Mouse (Mus musculus): ENCODE measurements around the gene Cyth1.
A peak's percentile ranks its signal among the peaks of the same experiment; 100 is the strongest.

Gene Cyth1

GRCm38 (mm10) chr11:118222351-118222885, 26.0 kb downstream of the Cyth1 start:
- no peak for DNase-seq

DNA sequence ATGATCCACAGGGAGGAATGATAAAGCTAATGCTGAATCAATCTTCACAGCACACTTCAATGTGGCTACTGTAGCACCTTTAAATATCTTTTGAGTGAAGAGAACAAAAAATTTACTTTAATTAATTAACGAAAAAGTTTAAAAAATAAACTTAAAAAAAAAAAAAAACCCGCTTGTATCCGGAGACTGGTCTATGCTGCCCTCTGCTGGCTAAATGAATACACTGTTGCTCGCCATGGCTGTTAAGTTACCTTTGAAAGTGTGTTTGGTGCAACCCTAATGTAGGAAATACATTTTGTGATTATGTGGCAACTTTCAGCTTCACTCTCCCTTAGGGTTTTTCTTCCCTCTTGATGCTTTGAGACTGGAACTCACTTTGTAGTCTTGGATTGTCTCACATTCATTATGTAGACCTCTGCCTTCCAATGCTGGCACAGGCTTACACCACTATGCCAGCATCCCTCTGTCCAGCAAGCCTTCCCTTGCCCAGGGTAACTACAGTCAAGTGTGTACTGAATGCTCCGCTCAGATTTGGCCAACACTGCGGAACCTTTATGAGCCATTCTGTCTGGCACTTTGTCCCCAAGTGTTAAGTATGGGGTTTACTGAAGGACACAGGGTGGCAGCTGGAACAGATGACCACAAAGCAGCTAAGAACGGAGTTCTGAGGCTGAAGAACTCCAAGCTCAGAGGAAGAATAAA, 27.7 kb downstream of the Cyth1 start:
- peak; percentile 81 for DNase-seq

DNA sequence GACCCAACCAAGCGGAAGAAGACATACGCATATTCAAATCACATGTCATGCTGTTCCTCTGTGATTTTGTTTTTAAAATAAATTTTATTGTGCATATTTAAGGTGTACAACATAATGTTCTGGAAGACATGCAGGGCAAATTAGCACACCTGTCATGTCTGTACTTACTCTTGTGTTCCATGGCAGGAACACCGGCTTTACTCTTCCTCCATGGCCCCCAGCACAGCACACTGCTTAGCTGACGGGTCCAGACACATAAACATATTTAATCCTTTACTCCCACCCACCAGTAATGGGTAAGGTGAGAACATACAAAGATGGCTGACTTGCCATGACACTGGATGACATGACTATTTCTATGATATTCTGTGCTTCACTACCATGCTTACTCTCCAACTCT, 29.3 kb downstream of the Cyth1 start:
- no peak for DNase-seq

- no peak for DNase-seq
Observed at GRCm38 (mm10) chr11:118216468-118216867, 31.9 kb downstream of the Cyth1 start.

DNA sequence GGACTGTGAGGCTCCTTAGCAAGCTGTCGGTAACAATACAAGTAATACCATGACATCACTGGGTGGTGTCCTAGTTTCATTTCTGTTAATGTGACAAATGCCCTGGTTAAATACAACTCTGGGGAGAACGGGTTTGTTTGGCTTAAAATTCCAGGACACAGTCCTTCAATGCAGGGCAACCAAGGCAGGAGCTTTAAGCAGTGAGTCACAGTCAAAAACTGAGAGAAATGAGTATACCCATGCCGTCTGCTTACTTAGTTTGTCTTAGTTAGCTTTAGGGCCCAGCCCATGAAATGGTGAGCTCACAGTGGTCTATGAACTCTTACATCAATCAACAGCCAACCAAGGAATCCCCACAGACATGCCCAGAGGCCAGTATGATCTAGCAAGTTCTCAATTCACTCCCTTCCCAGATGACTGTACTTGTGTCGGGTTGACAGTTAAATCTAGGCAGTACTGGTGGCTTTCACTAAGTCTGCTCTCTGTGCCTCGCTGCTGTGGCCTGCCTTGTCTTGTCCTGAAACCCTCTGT, 32.4 kb downstream of the Cyth1 start:
- DNase-seq = no peak

GRCm38 (mm10) chr11:118212636-118213112, 35.7 kb downstream of the Cyth1 start:
- DNase-seq = no peak

DNA sequence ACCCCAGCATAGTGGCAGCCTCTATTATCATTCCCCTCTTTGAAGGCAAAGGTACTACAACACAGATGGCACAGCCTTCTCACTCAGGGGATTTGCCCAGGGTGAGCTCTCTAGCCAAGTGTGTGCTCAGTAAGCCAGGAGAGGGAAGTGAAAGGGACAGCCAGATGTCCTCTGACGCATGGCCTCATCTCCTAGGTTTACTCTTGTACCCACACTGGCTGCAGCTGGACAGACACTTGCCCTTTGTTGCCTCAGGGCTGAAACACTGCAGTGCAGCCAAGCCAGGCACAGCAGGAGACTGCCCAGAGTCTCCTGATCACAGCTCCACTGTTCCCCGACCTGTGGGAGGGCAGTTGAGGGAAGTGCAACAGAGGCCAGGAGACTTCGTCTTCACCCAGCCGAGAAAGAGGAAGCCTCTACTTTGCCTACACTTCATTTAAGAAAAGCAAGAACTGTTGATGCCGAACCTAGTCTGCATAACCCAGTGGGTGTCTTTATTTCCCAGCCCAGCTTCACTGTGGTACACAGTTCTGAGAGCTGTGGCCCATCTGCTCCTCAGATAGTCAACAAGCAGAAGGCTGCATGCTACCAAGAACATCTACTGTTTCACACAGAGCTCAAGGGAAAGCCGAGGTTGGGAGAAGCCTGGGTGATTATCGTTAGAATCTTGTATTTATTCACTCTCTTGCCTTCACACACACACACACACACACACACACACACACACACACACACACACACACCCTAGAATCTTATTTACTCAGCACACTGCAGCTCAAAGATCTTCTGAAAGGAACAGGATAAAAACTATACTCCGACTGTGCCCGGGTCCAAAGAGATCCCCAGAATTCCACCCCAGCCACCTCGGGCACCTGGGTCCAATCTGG, 36.4 kb downstream of the Cyth1 start:
- no peak for DNase-seq

DNA sequence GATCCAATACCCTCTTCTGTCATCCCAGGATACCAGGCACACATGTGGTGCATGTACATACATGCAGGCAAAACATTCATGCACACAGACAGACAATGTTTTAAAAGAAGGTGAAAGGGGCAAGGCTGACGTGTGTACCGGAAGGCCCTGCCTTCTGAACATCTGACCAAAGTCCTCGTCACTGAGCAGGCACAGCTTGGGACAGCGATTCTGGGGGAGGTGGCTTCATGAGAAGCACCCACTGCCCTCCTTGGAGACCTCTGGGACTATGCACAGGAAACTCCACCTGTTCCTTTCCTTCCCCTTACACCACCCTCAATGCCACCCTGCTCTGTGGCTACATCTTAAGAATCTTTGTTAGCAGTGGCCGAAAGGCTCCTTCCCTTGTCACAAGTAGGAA, 37.4 kb downstream of the Cyth1 start:
- DNase-seq = no peak

DNA sequence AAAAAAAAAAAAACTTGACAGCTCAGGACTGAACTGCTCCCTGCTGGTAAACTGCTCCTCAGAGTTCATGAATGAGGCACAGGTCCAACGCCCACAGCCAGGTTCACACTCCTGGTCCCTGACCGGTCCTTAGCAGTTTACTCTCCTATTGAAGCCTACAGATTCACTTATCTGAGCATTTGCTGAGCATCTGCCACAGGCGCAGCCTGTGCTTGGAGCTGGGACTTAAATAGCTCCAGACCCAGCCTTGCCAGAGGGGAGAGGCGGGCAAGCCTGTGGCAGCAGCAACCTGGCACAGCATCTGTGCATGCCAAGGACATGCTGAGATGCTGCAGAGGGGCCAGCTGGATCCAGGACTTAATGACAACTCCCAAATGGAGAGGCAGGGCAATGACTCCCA, 38.3 kb downstream of the Cyth1 start:
- no peak for DNase-seq

GRCm38 (mm10) chr11:118209376-118209775, 39.0 kb downstream of the Cyth1 start:
- no peak for DNase-seq

- DNase-seq = no peak
Observed at GRCm38 (mm10) chr11:118208672-118209272, 39.6 kb downstream of the Cyth1 start.

GRCm38 (mm10) chr11:118207424-118208033, 40.9 kb downstream of the Cyth1 start:
- no peak for DNase-seq

- DNase-seq = no peak
Observed at GRCm38 (mm10) chr11:118206267-118206666, 42.1 kb downstream of the Cyth1 start.

GRCm38 (mm10) chr11:118203469-118203868, 44.9 kb downstream of the Cyth1 start:
- DNase-seq = no peak

DNA sequence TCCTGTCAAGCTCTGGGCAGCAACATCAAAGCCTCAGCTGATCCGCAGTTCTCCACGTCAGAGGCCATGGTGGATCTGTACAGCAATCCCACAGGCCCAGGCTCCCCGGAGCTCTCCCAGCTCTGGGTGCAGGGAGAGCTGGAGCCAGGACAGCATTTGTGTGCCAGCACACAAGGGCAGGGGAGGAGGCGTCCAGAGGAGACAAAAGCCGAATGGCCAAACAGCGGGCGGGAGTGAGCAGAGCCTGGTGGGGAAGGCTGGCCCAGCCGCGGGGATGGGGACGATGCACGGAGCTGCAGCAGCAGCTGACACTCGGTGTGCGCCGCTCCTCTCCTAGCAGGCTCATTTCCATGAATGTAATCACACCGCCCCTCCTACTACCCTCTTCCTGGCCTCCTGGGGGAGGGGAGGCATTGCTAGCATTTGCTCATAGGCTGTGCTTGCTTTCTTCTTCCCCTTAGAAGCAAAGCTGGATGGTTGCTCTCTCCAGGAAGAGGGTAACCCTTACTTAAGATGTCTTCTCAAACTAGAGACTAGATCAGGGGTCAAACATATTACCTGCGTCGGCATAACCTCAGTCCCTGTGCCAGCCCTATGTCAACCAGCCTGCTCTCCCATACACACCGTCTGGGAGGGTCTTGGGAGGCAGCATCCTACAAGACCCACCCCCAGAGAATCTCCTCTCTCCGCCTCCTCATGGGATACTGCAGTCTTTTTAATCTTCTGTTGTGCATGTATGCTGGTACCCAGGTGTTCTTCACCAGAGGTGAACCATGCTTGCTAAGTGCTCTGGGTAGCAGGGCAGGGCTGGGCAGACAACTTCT, 45.8 kb downstream of the Cyth1 start:
- peak; percentile 62 for DNase-seq

DNA sequence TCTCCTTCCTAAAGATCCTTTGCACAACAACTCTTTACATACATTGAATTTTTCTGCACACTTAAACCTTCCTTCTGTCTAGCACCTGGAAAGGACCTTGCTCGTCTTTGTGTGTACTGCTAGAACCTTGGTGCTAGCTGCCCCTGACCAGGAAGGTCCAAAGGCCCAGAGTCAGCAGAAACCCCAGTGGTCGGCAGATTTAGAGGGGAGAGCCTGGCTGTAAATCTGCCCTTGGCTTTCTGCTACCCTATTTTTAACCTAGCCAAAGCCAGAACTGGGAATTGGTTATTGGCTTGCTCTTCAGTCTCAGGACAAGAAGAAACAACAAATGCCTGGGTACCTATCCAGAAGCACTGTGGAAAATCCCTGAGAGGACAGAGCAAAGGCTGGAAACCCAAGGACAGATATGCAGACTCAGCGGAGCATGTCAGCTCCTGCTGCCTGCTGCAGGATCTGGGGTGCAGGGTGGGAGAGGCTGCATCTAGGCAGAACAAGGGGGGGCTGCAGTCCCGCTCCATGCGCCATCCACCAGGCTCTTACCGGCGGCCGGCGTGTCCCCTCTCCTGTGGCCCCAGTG, 46.5 kb downstream of the Cyth1 start:
- no peak for DNase-seq

DNA sequence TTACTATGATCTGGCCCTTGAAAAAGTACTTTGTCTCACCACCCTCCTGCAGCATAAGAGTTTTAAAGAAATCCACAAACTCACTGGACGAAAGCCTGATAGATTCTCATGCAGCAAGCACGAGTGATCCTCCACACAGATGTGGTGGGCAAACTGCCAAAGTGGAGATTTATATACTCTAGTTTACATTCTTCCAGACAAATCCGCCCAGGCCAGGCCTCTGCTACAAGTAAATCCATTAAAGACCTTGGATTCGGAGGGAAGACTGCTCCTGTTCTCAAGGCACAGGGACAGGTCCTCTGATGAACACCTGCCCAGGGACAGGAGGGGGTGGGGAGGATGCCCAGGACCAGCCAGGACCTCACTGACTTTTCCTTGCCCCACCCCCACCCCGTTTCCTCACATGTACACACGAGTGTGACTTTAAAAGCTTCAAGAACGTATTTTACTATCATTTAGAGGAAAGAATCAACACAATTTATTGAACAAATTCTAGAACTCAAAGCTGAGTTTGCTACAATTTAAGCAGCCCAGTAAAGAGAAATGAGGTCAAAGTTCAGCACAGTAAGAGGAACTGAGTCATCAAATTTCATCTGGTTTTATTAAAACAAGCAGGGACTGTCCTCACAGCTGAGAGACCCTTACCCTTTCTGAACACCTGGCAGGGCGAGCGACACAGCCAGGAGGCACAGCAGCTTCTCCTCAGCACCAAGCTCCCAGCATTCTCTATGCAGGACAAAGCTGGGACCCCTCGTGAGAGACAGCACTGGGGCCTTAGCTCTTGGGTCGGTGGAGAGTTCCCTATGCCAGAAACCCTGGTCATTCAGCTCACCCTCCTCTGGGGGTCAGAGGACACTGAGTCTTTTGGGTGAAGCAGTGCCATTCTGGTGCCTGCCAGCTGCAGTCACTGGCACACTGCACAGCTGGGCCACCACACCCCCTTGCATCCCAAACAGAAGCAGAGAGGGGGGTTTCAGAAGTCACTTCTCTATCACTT, 47.3 kb downstream of the Cyth1 start:
- DNase-seq = no peak

DNA sequence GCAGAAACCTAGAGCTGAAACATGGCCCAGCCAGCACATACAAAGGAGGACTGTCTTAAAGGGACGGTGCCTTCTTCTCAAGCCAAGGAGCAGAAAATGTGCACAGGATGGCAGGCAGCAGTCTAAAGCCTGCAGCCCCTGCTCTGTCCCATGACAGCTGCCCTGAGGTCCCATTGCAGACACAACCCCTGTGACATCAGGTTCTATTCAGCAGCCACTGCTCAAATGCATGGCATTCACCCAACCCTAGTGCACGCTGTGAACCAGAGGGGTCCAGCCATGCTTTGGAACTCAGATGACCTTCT, 50.1 kb downstream of the Cyth1 start:
- DNase-seq = no peak

- DNase-seq = peak; percentile 41
Observed at GRCm38 (mm10) chr11:118197508-118198295, 50.7 kb downstream of the Cyth1 start.
